Mouse (Mus musculus): ENCODE measurements around the gene Chst3. TPM values are rescaled to one million over a fixed set of nuclear protein-coding genes. Genes with fewer than 3 reads are reported as not detected.
"Not testable (repeated sequence)": the region's sequence is repeated elsewhere in the genome, so short reads cannot be mapped to it uniquely, and the experiment has no call there.

Chst3 gene
- total RNA-seq, 2 experiments from 2014 or later: not detected

- no peak for ATAC-seq (replicated peaks; ENCODE audit: poor library complexity)
Observed at GRCm38 (mm10) chr10:60164869-60165268, 54.2 kb downstream of the Chst3 start.

- no peak for ATAC-seq (replicated peaks; ENCODE audit: poor library complexity)
Observed at GRCm38 (mm10) chr10:60162973-60163255, 56.1 kb downstream of the Chst3 start.

- not testable (repeated sequence) for ATAC-seq (replicated peaks; ENCODE audit: poor library complexity)
Observed at GRCm38 (mm10) chr10:60162184-60162972, 56.7 kb downstream of the Chst3 start.

GRCm38 (mm10) chr10:60161397-60161796 is 57.7 kb downstream of the Chst3 start:
- ATAC-seq (replicated peaks; ENCODE audit: poor library complexity): not testable (repeated sequence)

- ATAC-seq (replicated peaks; ENCODE audit: poor library complexity): no peak
Observed at GRCm38 (mm10) chr10:60158144-60158543, 60.9 kb downstream of the Chst3 start.

- ATAC-seq (replicated peaks; ENCODE audit: poor library complexity): no peak
Observed at GRCm38 (mm10) chr10:60156016-60156415, 63.0 kb downstream of the Chst3 start.

- ATAC-seq (replicated peaks; ENCODE audit: poor library complexity): 0 out of 2 replicates have a peak, but pooled peaks have one; percentile 23
Observed at GRCm38 (mm10) chr10:60151107-60151663, 67.9 kb downstream of the Chst3 start.

GRCm38 (mm10) chr10:60148087-60148486 is 71.0 kb downstream of the Chst3 start:
- peak; percentile 94 for ATAC-seq (replicated peaks; ENCODE audit: poor library complexity)

- ATAC-seq (replicated peaks; ENCODE audit: poor library complexity): not testable (repeated sequence)
Observed at GRCm38 (mm10) chr10:60147510-60148047, 71.5 kb downstream of the Chst3 start.

GRCm38 (mm10) chr10:60141656-60142160 is 77.4 kb downstream of the Chst3 start:
- ATAC-seq (replicated peaks; ENCODE audit: poor library complexity): no peak

- ATAC-seq (replicated peaks; ENCODE audit: poor library complexity): no peak
Observed at GRCm38 (mm10) chr10:60140751-60141150, 78.3 kb downstream of the Chst3 start.

GRCm38 (mm10) chr10:60138680-60139079 is 80.4 kb downstream of the Chst3 start:
- no peak for ATAC-seq (replicated peaks; ENCODE audit: poor library complexity)

GRCm38 (mm10) chr10:60136935-60137334 is 82.1 kb downstream of the Chst3 start:
- ATAC-seq (replicated peaks; ENCODE audit: poor library complexity): no peak

- not testable (repeated sequence) for ATAC-seq (replicated peaks; ENCODE audit: poor library complexity)
Observed at GRCm38 (mm10) chr10:60136010-60136409, 83.0 kb downstream of the Chst3 start.

- ATAC-seq (replicated peaks; ENCODE audit: poor library complexity): no peak
Observed at GRCm38 (mm10) chr10:60134201-60134600, 84.9 kb downstream of the Chst3 start.

- no peak for ATAC-seq (replicated peaks; ENCODE audit: poor library complexity)
Observed at GRCm38 (mm10) chr10:60133501-60133900, 85.6 kb downstream of the Chst3 start.

Other genes starting within 250 kb of the Chst3 start
- 38.3 and 38.9 TPM in 2 replicates for gene Ascc1, start 216.5 kb downstream of the Chst3 start, total RNA-seq (2015)
- gene Ascc1, start 216.5 kb downstream of the Chst3 start, total RNA-seq (2017): 27.8 and 33.2 TPM in 2 replicates
- 54.5 and 55.9 TPM in 2 replicates for gene Anapc16, start 216.1 kb downstream of the Chst3 start, total RNA-seq (2015)
- 32.6 and 35.1 TPM in 2 replicates for gene Anapc16, start 216.1 kb downstream of the Chst3 start, total RNA-seq (2017)
- 0.02 TPM in 1 of 2 replicates, not detected in the other for gene Spock2, start 113.0 kb downstream of the Chst3 start, total RNA-seq (2015)
- gene Spock2, start 113.0 kb downstream of the Chst3 start, total RNA-seq (2017): not detected in 2 replicates
- gene Psap, start 58.4 kb upstream of the Chst3 start, total RNA-seq (2015): 173 and 221 TPM in 2 replicates
- gene Psap, start 58.4 kb upstream of the Chst3 start, total RNA-seq (2017): 222 and 258 TPM in 2 replicates
- gene Vsir, start 127.6 kb upstream of the Chst3 start, total RNA-seq (2015): 43.4 and 55.3 TPM in 2 replicates
- gene Vsir, start 127.6 kb upstream of the Chst3 start, total RNA-seq (2017): 119 and 123 TPM in 2 replicates
- 0.29 TPM in 1 of 2 replicates, not detected in the other for gene Gm17455, start 180.5 kb upstream of the Chst3 start, total RNA-seq (2015)
- not detected in 2 replicates for gene Gm17455, start 180.5 kb upstream of the Chst3 start, total RNA-seq (2017)

Measured in megakaryocyte progenitor cell, adult 5-6 weeks (primary cell).